Mouse (Mus musculus) ES-E14 (cell line): ENCODE results near the gene G6pc2.

ENCODE experiments used
- HCFC1 ChIP-seq: IDR thresholded peaks from 2 replicates; pipeline ENCODE4 v1.6.1; 2012; ENCODE audit warnings: low read length, inconsistent platforms, borderline replicate concordance; ENCODE audit not compliant: insufficient read depth
- MAFK ChIP-seq: IDR thresholded peaks from 2 replicates; pipeline ENCODE4 v1.6.1; 2014; ENCODE audit warnings: mild to moderate bottlenecking, low read depth, low read length, inconsistent platforms; ENCODE audit not compliant: insufficient read depth
- ZC3H11A ChIP-seq: IDR thresholded peaks from 2 replicates; pipeline ENCODE4 v1.6.1; 2012; ENCODE audit warnings: low read depth, mild to moderate bottlenecking, inconsistent platforms, low read length, borderline replicate concordance
- ZNF384 ChIP-seq: IDR thresholded peaks from 2 replicates; pipeline ENCODE4 v1.6.1; 2012; ENCODE audit warnings: low read depth, low read length, inconsistent platforms

DNA sequence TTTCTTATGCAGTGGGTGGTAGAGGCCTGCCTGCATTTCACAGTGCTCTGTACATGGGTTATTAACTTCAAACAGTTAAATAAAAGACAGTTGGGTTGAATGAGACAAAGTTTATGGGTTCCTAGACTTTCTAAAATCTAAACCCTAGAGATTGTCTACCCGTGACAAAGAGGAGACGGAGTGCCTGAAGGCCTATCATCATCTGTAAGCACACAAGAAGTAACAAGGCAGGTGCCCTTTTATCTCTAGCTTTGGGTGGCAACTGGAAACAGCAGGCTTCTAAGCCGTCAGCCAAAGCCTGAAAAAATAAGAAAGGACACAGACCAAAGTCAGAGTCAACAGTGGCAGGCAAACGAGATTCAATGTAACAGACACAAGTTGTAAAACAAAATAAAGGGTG is 21.7 kb upstream of the G6pc2 start:
- TF ChIP-seq MAFK = no peak
- no peak for TF ChIP-seq ZC3H11A
- TF ChIP-seq HCFC1 = no peak
- TF ChIP-seq ZNF384 = no peak
